Mouse (Mus musculus) small intestine, adult 2 months (tissue): ENCODE results near the gene Kcnj10.

Experiments used
- CTCF ChIP-seq: fragments of 200-500 bp; IDR thresholded peaks from 2 replicates; pipeline ENCODE4 v1.5.1; 2012; ENCODE audit warnings: low read depth, mild to moderate bottlenecking, control low read depth, inconsistent platforms, low read length, moderate library complexity, mixed read lengths; ENCODE audit not compliant: insufficient replicate concordance, insufficient read length; ENCODE audit errors: extremely low read depth
- POLR2A ChIP-seq: fragments of 200-500 bp; IDR thresholded peaks from 2 replicates; pipeline ENCODE4 v1.6.1; 2012; ENCODE audit warnings: low read depth, mild to moderate bottlenecking, control low read depth, inconsistent platforms, low read length, moderate library complexity

GRCm38 (mm10) chr1:172306885-172307284 lies 34.1 kb upstream of the Kcnj10 start:
- TF ChIP-seq CTCF (no peak), POLR2A (no peak)
